Mouse (Mus musculus) lung, postnatal 0 days (tissue): ENCODE data around the gene Vwce. TPM values are rescaled to one million over a fixed set of nuclear protein-coding genes. Genes with fewer than 3 reads are reported as not detected.

Experiments used
- ATAC-seq: fragments of 200-750 bp; cut with Nextera tagmentation; 2 replicates; pipeline ENCODE4 v1.8.0; 2017; ENCODE audit warnings: moderate library complexity
- DNase-seq: peaks from one replicate; pipeline ENCODE4 v3.0.0-alpha.2; 2016; ENCODE audit warnings: low spot score
- H3K27ac ChIP-seq: fragments of 300-500 bp; sonication (generic); 2 replicates; pipeline ENCODE4 v1.5.1; 2014; ENCODE audit warnings: antibody characterized with exemption, mild to moderate bottlenecking, low read length, mixed read lengths
- H3K27me3 ChIP-seq: fragments of 300-500 bp; sonication (generic); replicated peaks from 2 replicates; pipeline ENCODE4 v1.6.1; 2014; ENCODE audit warnings: low read length, mixed read lengths; ENCODE audit not compliant: insufficient read depth
- H3K36me3 ChIP-seq: fragments of 300-500 bp; sonication (generic); 2 replicates; pipeline ENCODE4 v1.6.1; 2014; ENCODE audit warnings: low read length, mixed read lengths; ENCODE audit not compliant: insufficient read depth
- H3K4me1 ChIP-seq: fragments of 300-500 bp; sonication (generic); 2 replicates; pipeline ENCODE4 v1.6.1; 2014; ENCODE audit warnings: antibody characterized with exemption, low read depth, low read length, mixed read lengths; ENCODE audit not compliant: insufficient read depth
- H3K4me2 ChIP-seq: fragments of 300-500 bp; sonication (generic); replicated peaks from 2 replicates; pipeline ENCODE4 v1.6.1; 2014; ENCODE audit warnings: low read depth, mild to moderate bottlenecking, low read length, moderate library complexity, mixed read lengths
- H3K4me3 ChIP-seq: fragments of 300-500 bp; sonication (generic); 2 replicates; pipeline ENCODE4 v1.5.1; 2014; ENCODE audit warnings: low read depth, low read length
- H3K9ac ChIP-seq: fragments of 300-500 bp; sonication (generic); replicated peaks from 2 replicates; pipeline ENCODE4 v1.6.1; 2014; ENCODE audit warnings: low read depth, mild to moderate bottlenecking
- H3K9me3 ChIP-seq: fragments of 300-500 bp; sonication (generic); 2 replicates; pipeline ENCODE4 v1.6.1; 2016; ENCODE audit warnings: low read length, mixed read lengths
- CTCF ChIP-seq: IDR thresholded peaks from 2 replicates; pipeline ENCODE4 v1.5.1; 2016; ENCODE audit warnings: antibody characterized with exemption, mild to moderate bottlenecking
- EP300 ChIP-seq: IDR thresholded peaks from 2 replicates; pipeline ENCODE4 v1.6.1; 2016; ENCODE audit warnings: antibody characterized with exemption, mild to moderate bottlenecking, control low read depth
- WGBS: fragments of 180-500 bp; shearing (Covaris S2); extraction: QIAGEN DNeasy Blood & Tissue Kit; methylation state at CpG from one replicate; pipeline ENCODE4 v1.1.7; 2014; 5-methylcytosine and 5-hydroxymethylcytosine counted together
- polyA plus RNA-seq: library from polyadenylated mRNA; unstranded; fragments of >200 nt; fragmentation: Nextera tagmentation; extraction: Ambion mirVana; gene quantifications from 2 replicates; pipeline ENCODE4 v1.2.1, GENCODE M21; 2015

Gene Vwce
- polyA plus RNA-seq, 1 experiment from 2014 or later = not detected

DNA sequence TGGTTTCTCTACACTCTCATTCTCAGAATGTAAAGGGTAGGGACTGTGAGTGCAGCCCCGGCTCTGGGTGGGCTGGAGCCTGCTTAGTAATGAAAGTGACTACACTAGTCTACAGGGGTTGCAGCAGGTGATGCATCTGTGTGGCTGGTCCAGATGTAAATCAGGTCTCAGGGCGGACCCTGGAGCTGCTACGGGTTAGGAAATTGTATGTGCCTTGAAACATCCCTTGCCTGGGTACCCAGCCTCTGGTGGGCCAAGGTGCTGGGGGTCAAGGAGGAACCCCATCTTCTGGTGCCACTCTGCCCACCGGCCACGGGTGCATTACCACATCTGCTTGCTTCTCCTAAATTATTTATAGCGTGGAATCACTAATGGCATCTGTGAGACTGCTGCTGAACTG, 80.2 kb downstream of the Vwce start:
- no peak overlapping the region for H3K4me3 ChIP-seq
- no peaks in the 10 kb centered on the region for H3K4me1 ChIP-seq
- no peak for ATAC-seq
- H3K9me3 ChIP-seq = no peaks in the 10 kb centered on the region
- no peaks in the 10 kb centered on the region for H3K27me3 ChIP-seq
- 82% methylated on average over 6 of the region's 6 CpGs for WGBS
- peaks cover 31% of the 10 kb centered on the region for H3K36me3 ChIP-seq
- no peak for TF ChIP-seq EP300
- TF ChIP-seq CTCF = no peak
- no peak for DNase-seq
- H3K4me2 ChIP-seq = no peak overlapping the region
- H3K9ac ChIP-seq = no peak overlapping the region
- H3K27ac ChIP-seq = no peak overlapping the region

DNA sequence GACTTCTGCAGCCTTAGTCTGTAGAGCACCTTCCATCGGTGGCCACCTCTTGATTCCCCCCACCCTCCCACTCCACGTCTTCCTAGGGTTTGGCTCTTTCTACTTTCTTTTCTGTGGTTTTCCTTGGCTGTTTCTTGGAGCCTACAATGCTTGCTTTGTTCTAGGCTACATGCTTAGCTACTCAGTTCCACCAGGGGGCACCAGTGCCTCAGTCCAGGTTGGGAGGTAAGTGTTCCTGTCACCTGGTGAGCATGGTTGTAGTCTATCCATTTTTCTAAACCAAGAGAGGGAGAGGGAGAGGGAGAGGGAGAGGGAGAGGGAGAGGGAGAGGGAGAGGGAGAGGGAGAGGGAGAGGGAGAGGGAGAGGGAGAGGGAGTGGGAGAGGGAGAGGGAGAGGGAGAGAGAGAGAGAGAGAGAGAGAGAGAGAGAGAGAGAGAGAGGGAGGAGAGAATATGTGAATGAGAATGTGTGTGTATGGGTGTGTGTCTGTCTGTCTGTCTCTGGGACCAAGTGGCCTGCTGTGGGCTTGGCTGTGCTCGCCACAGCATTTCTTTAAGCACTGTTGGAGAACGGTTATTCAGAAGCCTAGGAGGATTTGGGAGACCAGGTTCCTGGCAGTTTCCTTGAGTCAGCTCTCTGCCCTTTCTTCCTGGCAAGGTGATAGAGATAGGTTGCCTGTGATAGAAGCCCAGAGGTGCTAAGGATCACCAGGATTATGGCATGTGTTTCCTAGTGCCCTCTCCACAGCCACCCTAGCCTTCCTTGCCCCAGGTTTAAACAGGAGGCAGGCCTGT, 80.9 kb downstream of the Vwce start:
- Histone ChIP-seq H3K27ac (no peak overlapping the region), H3K4me3 (no peak overlapping the region), H3K4me2 (no peak overlapping the region), H3K36me3 (peaks cover 31% of the 10 kb centered on the region), H3K9me3 (no peaks in the 10 kb centered on the region), H3K4me1 (peaks cover 1% of the 10 kb centered on the region; the same call in 1 of the 2 replicates), H3K27me3 (no peaks in the 10 kb centered on the region), H3K9ac (no peak overlapping the region)
- TF ChIP-seq EP300 (no peak), CTCF (peak; percentile 89)
- DNase-seq (peak; percentile 80), ATAC-seq (peak; percentile 65)
- 31% methylated on average over 4 of the region's 4 CpGs for WGBS

DNA sequence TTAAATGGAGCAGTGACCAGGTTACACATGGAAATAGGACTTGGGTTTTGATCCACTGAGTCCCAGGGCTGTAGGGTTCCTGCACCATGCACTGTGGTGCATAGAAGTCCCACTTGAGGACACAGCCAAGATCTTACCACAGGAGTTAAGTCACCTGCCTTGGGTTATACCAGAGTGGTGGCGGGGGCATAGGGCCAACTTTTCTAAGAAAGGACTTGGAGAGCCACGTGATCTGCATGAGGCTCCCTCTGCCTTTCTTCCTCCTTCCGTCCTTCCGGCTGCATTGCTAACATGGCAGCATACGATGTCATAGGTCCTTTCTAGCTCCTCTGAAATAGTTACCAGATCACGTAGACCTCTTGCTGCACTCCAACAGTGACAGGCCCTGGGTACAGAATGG, 81.5 kb downstream of the Vwce start:
- Histone ChIP-seq H3K4me1 (peaks cover 5% of the 10 kb centered on the region; the same call in 1 of the 2 replicates), H3K9ac (no peak overlapping the region), H3K9me3 (no peaks in the 10 kb centered on the region), H3K4me3 (no peak overlapping the region), H3K36me3 (peaks cover 29% of the 10 kb centered on the region), H3K27ac (no peak overlapping the region), H3K4me2 (no peak overlapping the region), H3K27me3 (no peaks in the 10 kb centered on the region)
- DNase-seq = peak; percentile 49
- ATAC-seq = peak; percentile 46
- 70% methylated on average over 6 of the region's 6 CpGs for WGBS
- TF ChIP-seq EP300 (no peak), CTCF (no peak)

Other genes starting within 250 kb of the Vwce start
- gene Syt7, start 245.1 kb upstream of the Vwce start, polyA plus RNA-seq = 1.4 and 3.0 TPM in 2 replicates
- 3.7 and 3.9 TPM in 2 replicates for gene Lrrc10b, start 176.7 kb upstream of the Vwce start, polyA plus RNA-seq
- 2.6 and 2.9 TPM in 2 replicates for gene Ppp1r32, start 151.3 kb upstream of the Vwce start, polyA plus RNA-seq
- 19.8 and 20.0 TPM in 2 replicates for gene Cpsf7, start 108.9 kb upstream of the Vwce start, polyA plus RNA-seq
- gene Sdhaf2, start 108.1 kb upstream of the Vwce start, polyA plus RNA-seq = 46.4 and 49.8 TPM in 2 replicates
- gene Tmem216, start 78.0 kb upstream of the Vwce start, polyA plus RNA-seq = 43.0 and 44.5 TPM in 2 replicates
- 42.3 and 48.1 TPM in 2 replicates for gene Cyb561a3, start 57.0 kb upstream of the Vwce start, polyA plus RNA-seq
- gene Tmem138, start 56.9 kb upstream of the Vwce start, polyA plus RNA-seq = 19.4 and 21.6 TPM in 2 replicates
- gene Ddb1, start 28.9 kb upstream of the Vwce start, polyA plus RNA-seq = 178 and 181 TPM in 2 replicates
- gene Tkfc, start 28.6 kb upstream of the Vwce start, polyA plus RNA-seq = 7.3 TPM in 2 replicates
- not detected in 2 replicates for gene Pga5, start 43.9 kb downstream of the Vwce start, polyA plus RNA-seq
- gene Vps37c, start 54.5 kb downstream of the Vwce start, polyA plus RNA-seq = 23.4 and 25.2 TPM in 2 replicates
- gene Cd5, start 104.8 kb downstream of the Vwce start, polyA plus RNA-seq = 0.48 and 0.68 TPM in 2 replicates
- gene Cd6, start 195.8 kb downstream of the Vwce start, polyA plus RNA-seq = not detected in 2 replicates
- gene Slc15a3, start 205.5 kb downstream of the Vwce start, polyA plus RNA-seq = 3.0 and 3.7 TPM in 2 replicates
- 15.1 and 18.9 TPM in 2 replicates for gene Tmem132a, start 235.7 kb downstream of the Vwce start, polyA plus RNA-seq
- 143 and 155 TPM in 2 replicates for gene Tmem109, start 247.8 kb downstream of the Vwce start, polyA plus RNA-seq